Mouse (Mus musculus) spleen, adult 2 months (tissue): Measurements from ENCODE around the gene Armc8.

Experiments
- CTCF ChIP-seq: fragments of 200-500 bp; IDR thresholded peaks from 2 replicates; pipeline ENCODE4 v1.5.1; 2011; ENCODE audit warnings: mild to moderate bottlenecking, inconsistent platforms; ENCODE audit not compliant: insufficient read depth, insufficient read length, insufficient replicate concordance; ENCODE audit errors: extremely low read depth
- POLR2A ChIP-seq: fragments of 200-500 bp; IDR thresholded peaks from 2 replicates; pipeline ENCODE4 v1.6.1; 2011; ENCODE audit warnings: low read depth, low read length, inconsistent platforms

- no peak for TF ChIP-seq CTCF
- TF ChIP-seq POLR2A = no peak
Measured at GRCm38 (mm10) chr9:99569071-99569397, 335 bp upstream of the Armc8 start.
